Mouse (Mus musculus): Measurements from ENCODE around the gene Gpnmb. TPM values are rescaled to one million over a fixed set of nuclear protein-coding genes. Genes with fewer than 3 reads are reported as not detected.
A peak's percentile ranks its signal among the peaks of the same experiment; 100 is the strongest.

Gene Gpnmb
- total RNA-seq, 2 experiments from 2014 or later, result 1.8 to 3.1 TPM

GRCm38 (mm10) chr6:49032783-49033182 lies 3.6 kb upstream of the Gpnmb start:
- no peak for DNase-seq

GRCm38 (mm10) chr6:49037268-49037662 lies 919 bp downstream of the Gpnmb start:
- no peak for DNase-seq

GRCm38 (mm10) chr6:49039470-49040180 lies 3.3 kb downstream of the Gpnmb start:
- peak; percentile 45 to 46 for DNase-seq

GRCm38 (mm10) chr6:49046502-49046901 lies 10.2 kb downstream of the Gpnmb start:
- no peak for DNase-seq

GRCm38 (mm10) chr6:49046976-49047375 lies 10.6 kb downstream of the Gpnmb start:
- no peak for DNase-seq

- DNase-seq, result no peak
Observed at GRCm38 (mm10) chr6:49047848-49048247, 11.5 kb downstream of the Gpnmb start.

GRCm38 (mm10) chr6:49048395-49048794 lies 12.0 kb downstream of the Gpnmb start:
- DNase-seq, result no peak

- no peak for DNase-seq
Observed at GRCm38 (mm10) chr6:49050677-49051410, 14.5 kb downstream of the Gpnmb start.

GRCm38 (mm10) chr6:49052191-49052590 lies 15.8 kb downstream of the Gpnmb start:
- DNase-seq, result no peak

- no peak for DNase-seq
Observed at GRCm38 (mm10) chr6:49055256-49055733, 18.9 kb downstream of the Gpnmb start.

- no peak for DNase-seq
Observed at GRCm38 (mm10) chr6:49056009-49056408, 19.7 kb downstream of the Gpnmb start.

- peak; percentile 51 to 71 for DNase-seq
Observed at GRCm38 (mm10) chr6:49057053-49058021, 21.0 kb downstream of the Gpnmb start.

- DNase-seq, result no peak
Observed at GRCm38 (mm10) chr6:49068361-49068760, 32.0 kb downstream of the Gpnmb start.

GRCm38 (mm10) chr6:49073304-49074116 lies 37.2 kb downstream of the Gpnmb start, which contains the start of gene Malsu1:
Malsu1 (plus strand) TSS chr6:49073795.
- peak; percentile 95 for DNase-seq

GRCm38 (mm10) chr6:49074117-49074490 lies 37.8 kb downstream of the Gpnmb start:
- DNase-seq, result no peak

GRCm38 (mm10) chr6:49077894-49078293 lies 41.5 kb downstream of the Gpnmb start:
- DNase-seq, result no peak

GRCm38 (mm10) chr6:49079313-49079712 lies 43.0 kb downstream of the Gpnmb start:
- DNase-seq, result no peak

- DNase-seq, result no peak
Observed at GRCm38 (mm10) chr6:49083008-49083407, 46.7 kb downstream of the Gpnmb start.

GRCm38 (mm10) chr6:49094968-49095367 lies 58.6 kb downstream of the Gpnmb start:
- no peak for DNase-seq

- peak; percentile 15 to 41 for DNase-seq
Observed at GRCm38 (mm10) chr6:49096421-49096820, 60.1 kb downstream of the Gpnmb start.

GRCm38 (mm10) chr6:49096933-49097461 lies 60.7 kb downstream of the Gpnmb start:
- peak; percentile 66 to 67 for DNase-seq
